23 mouse cellular contexts compared by ENCODE assay signal in the genomic region with DNA sequence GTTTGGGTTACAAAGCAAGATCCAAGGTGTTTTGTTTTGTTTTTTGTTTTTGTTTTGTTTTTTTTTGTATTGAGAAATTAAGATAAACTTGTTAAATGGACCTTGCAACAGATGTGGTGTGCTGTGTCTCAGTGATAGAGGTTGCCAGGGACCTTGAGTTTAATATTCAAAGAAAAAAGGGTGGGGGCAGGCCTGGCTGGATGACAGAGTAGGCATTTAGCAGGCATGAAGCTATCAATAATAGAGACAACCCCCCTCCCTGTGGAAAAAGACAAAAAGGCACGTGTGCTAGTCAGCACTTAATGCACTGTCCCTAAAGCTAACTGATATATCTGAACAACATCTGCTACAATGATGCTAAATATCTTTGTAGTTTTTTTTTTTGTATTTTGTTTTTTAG. TPM values are rescaled to one million over a fixed set of nuclear protein-coding genes. Genes with fewer than 3 reads are reported as not detected.
DNase-seq lines count a peak whose midpoint lies in the region; ATAC-seq and TF ChIP-seq lines count a peak whose summit lies in the region.
"Had no signal": no experiment of that assay in that cellular context is flagged by ENCODE, and none has a peak within 500 bp of the region (broad histone marks: within the 10 kb centered on the region; RNA-seq: fewer than 3 reads in every experiment).

No protein-coding gene starts in this region.

- H3K27ac ChIP-seq in liver, adult 2 months (replicated peaks; ENCODE audit: insufficient read depth, low read depth, low read length), result peak overlapping the region; percentile 57; the same call in 1 of the 2 replicates
- no peak overlapping the region for H3K27ac ChIP-seq in liver, embryonic 11.5 days (ENCODE audit: low read depth, low read length)
- H3K27ac ChIP-seq: embryonic facial prominence, embryonic 10.5 days; embryonic facial prominence, embryonic 12.5 days; forebrain, embryonic 13.5 days; forebrain, embryonic 15.5 days had no signal

- peaks cover 12% of the 10 kb centered on the region; the same call in 1 of the 2 replicates for H3K79me2 ChIP-seq in liver, adult 2 months (ENCODE audit: control insufficient read depth, insufficient read depth, low read length)

- H3K9me3 ChIP-seq in liver, embryonic 11.5 days (ENCODE audit: control insufficient read depth, low read length), result no peaks in the 10 kb centered on the region
- H3K9me3 ChIP-seq: embryonic facial prominence, embryonic 10.5 days; embryonic facial prominence, embryonic 12.5 days; forebrain, embryonic 13.5 days; forebrain, embryonic 15.5 days; G1E had no signal

- no peak overlapping the region for H3K4me2 ChIP-seq in liver, embryonic 11.5 days
- H3K4me2 ChIP-seq: embryonic facial prominence, embryonic 12.5 days; forebrain, embryonic 13.5 days; forebrain, embryonic 15.5 days had no signal

- ATAC-seq in liver, embryonic 11.5 days (replicated peaks; ENCODE audit: low FRiP score), result no peak
- ATAC-seq: activated CD4-positive, CD25-positive, alpha-beta regulatory T cell, adult 4 months; CD4-positive, CD25-positive, alpha-beta regulatory T cell, adult 4 months; forebrain, embryonic 13.5 days; forebrain, embryonic 15.5 days; forebrain, postnatal 0 days; Patski had no signal

- peaks cover 11% of the 10 kb centered on the region for H3K36me3 ChIP-seq in liver, adult 2 months (ENCODE audit: control insufficient read depth, insufficient read depth, low read length)
- H3K36me3 ChIP-seq in liver, embryonic 11.5 days (ENCODE audit: control insufficient read depth, insufficient read depth, low read length), result peaks cover 8% of the 10 kb centered on the region; the same call in 1 of the 2 replicates

- TF ChIP-seq CTCF in liver, adult 2 months (IDR thresholded peaks at IDR 0.05; ENCODE audit: low read depth, low read length), result no peak

- 29% methylated on average over 1 of the region's 1 CpGs for WGBS in liver, adult 2 months
- WGBS in liver, embryonic 11.5 days, result 81% methylated on average over 1 of the region's 1 CpGs

- no peaks in the 10 kb centered on the region for H3K27me3 ChIP-seq in liver, adult 2 months (ENCODE audit: control insufficient read depth, insufficient read depth, low read length)
- H3K27me3 ChIP-seq in liver, embryonic 11.5 days (replicated peaks; ENCODE audit: control insufficient read depth, insufficient read depth, low read length), result no peaks in the 10 kb centered on the region
- H3K27me3 ChIP-seq: CH12.LX; embryonic facial prominence, embryonic 12.5 days; forebrain, embryonic 13.5 days; forebrain, embryonic 15.5 days; Patski had no signal

- H3K4me1 ChIP-seq in liver, adult 2 months (ENCODE audit: control insufficient read depth, insufficient read depth, low read length), result peaks cover 12% of the 10 kb centered on the region
- no peaks in the 10 kb centered on the region for H3K4me1 ChIP-seq in liver, embryonic 11.5 days (replicated peaks; ENCODE audit: control insufficient read depth, insufficient read depth, low read length)
- H3K4me1 ChIP-seq: embryonic facial prominence, embryonic 12.5 days had no signal

- no peak for TF ChIP-seq POLR2A in liver, adult 2 months (IDR thresholded peaks at IDR 0.05; ENCODE audit: extremely low read depth, insufficient read depth, low read length)

- peak overlapping the region; percentile 16; the same call in 1 of the 2 replicates for H3K4me3 ChIP-seq in liver, adult 2 months (ENCODE audit: insufficient read depth, low read depth, low read length)
- H3K4me3 ChIP-seq in liver, embryonic 11.5 days (ENCODE audit: low read depth, low read length), result no peak overlapping the region
- H3K4me3 ChIP-seq: embryonic facial prominence, embryonic 10.5 days; embryonic facial prominence, embryonic 12.5 days; forebrain, embryonic 13.5 days; forebrain, embryonic 15.5 days had no signal

- DNase-seq in adrenal gland, adult 2 months, result peak; percentile 46
- DNase-seq in adrenal gland, postnatal 4 days (ENCODE audit: low spot score in 2 of 2), result no peak
- DNase-seq in adrenal gland, postnatal 14 days, result peak; percentile 11
- no peak for DNase-seq in adrenal gland, adult 18-20 months (ENCODE audit: low spot score in 2 of 2)
- DNase-seq in liver, adult 2 months (ENCODE audit: extremely low read depth, low read depth, low spot score), result peak; percentile 63
- no peak for DNase-seq in liver, embryonic 11.5 days (ENCODE audit: low spot score)
- DNase-seq: adrenal gland, adult 8-10 months; B cell, adult 2 months; cerebellum, adult 11-12 months; cerebellum, adult 2 months; cerebellum, adult 9-10 months; cerebellum, postnatal 10 days; cerebellum, postnatal 25 days; forebrain, postnatal 0 days had no signal

- H3K9ac ChIP-seq in liver, adult 2 months (ENCODE audit: low read depth, low read length), result peak overlapping the region; percentile 41; the same call in 1 of the 2 replicates
- H3K9ac ChIP-seq in liver, embryonic 11.5 days (ENCODE audit: low read depth, low read length), result no peak overlapping the region
- H3K9ac ChIP-seq: embryonic facial prominence, embryonic 12.5 days; forebrain, embryonic 13.5 days; forebrain, embryonic 15.5 days; forebrain, postnatal 0 days had no signal

RNA-seq across cellular contexts. Expression of a gene that starts 3.4 kb away (rescaled TPM):
- total RNA-seq in adrenal gland, adult 2 months (2021), result 10 to 100 TPM; 79.4 to 82.5 TPM
- 9.4 and 12.1 TPM in 2 replicates for polyA plus RNA-seq in adrenal gland, adult 2 months (2012; rRNA removed)
- total RNA-seq in adrenal gland, postnatal 4 days (2021), result 10 to 100 TPM; 73.3 to 73.4 TPM
- total RNA-seq in adrenal gland, postnatal 14 days (2021), result 66.1 and 75.1 TPM in 2 replicates
- total RNA-seq in adrenal gland, adult 18-20 months (2021), result 100 to 1,000 TPM in 1 of 2 experiments, 10 to 100 TPM in 1; 64.3 to 101 TPM
- 168 and 189 TPM in 2 replicates for total RNA-seq in liver, adult 2 months (2014; rRNA removed)
- polyA plus RNA-seq in liver, adult 2 months (2012; rRNA removed), result 23.2 and 24.2 TPM in 2 replicates
- 17.9 and 20.4 TPM in 2 replicates for polyA plus RNA-seq in liver, embryonic 11.5 days (2014; fragmentation: Nextera tagmentation; extraction: Ambion mirVana)

RNA-seq across cellular contexts. Expression of a gene that starts 31.4 kb away (rescaled TPM):
- total RNA-seq in adrenal gland, adult 2 months (2021), result 10 to 100 TPM; 64.9 to 91.1 TPM
- 71.4 and 90.6 TPM in 2 replicates for polyA plus RNA-seq in adrenal gland, adult 2 months (2012; rRNA removed)
- 10 to 100 TPM; 80.8 to 87.5 TPM for total RNA-seq in adrenal gland, postnatal 4 days (2021)
- total RNA-seq in adrenal gland, postnatal 14 days (2021), result 66.9 and 67.6 TPM in 2 replicates
- 10 to 100 TPM; 61.3 to 65.6 TPM for total RNA-seq in adrenal gland, adult 18-20 months (2021)
- total RNA-seq in liver, adult 2 months (2014; rRNA removed), result 35.6 and 36.0 TPM in 2 replicates
- 50.1 and 53.9 TPM in 2 replicates for polyA plus RNA-seq in liver, adult 2 months (2012; rRNA removed)
- polyA plus RNA-seq in liver, embryonic 11.5 days (2014; fragmentation: Nextera tagmentation; extraction: Ambion mirVana), result 31.2 and 33.3 TPM in 2 replicates

Comparison
In these comparisons a context has a peak if more than half of its experiments do, and no peak if none do; other contexts are left out.
1. DNase-seq: peak in adrenal gland, adult 2 months (single experiment), adrenal gland, postnatal 14 days (single experiment) and liver, adult 2 months (single experiment); none in adrenal gland, postnatal 4 days (0 of 2), adrenal gland, adult 18-20 months (0 of 2) and liver, embryonic 11.5 days (single experiment).